Mouse (Mus musculus) C2C12 (cell line): ENCODE measurements at regions not wholly inside any gene's neighbourhood (a gene's known extent, or its start where the extent isn't known, plus 50 kb on each side); places are given as distances from the start of the nearest gene placed in this dataset.

Experiments
- CEBPB ChIP-seq: IDR thresholded peaks from one replicate; pipeline ENCODE4 v1.6.1; 2011; ENCODE audit warnings: low read depth, mild to moderate bottlenecking, control low read depth, moderate library complexity
- CTCF ChIP-seq: IDR thresholded peaks from one replicate; pipeline ENCODE4 v1.5.1; 2011; ENCODE audit not compliant: control insufficient read depth, insufficient read depth, insufficient read length
- FOSL1 ChIP-seq: IDR thresholded peaks from one replicate; pipeline ENCODE4 v1.8.0; 2011; ENCODE audit warnings: mild to moderate bottlenecking, low read length; ENCODE audit not compliant: poor library complexity, insufficient read depth, severe bottlenecking
- MAX ChIP-seq: IDR thresholded peaks from one replicate; pipeline ENCODE4 v1.6.1; 2011; ENCODE audit warnings: mild to moderate bottlenecking, control low read depth
- MYOD1 ChIP-seq: IDR thresholded peaks from one replicate; pipeline ENCODE4 v1.6.1; 2011; ENCODE audit warnings: low read depth; ENCODE audit not compliant: control insufficient read depth, insufficient read length
- MYOG ChIP-seq: IDR thresholded peaks from one replicate; pipeline ENCODE4 v1.6.1; 2011; ENCODE audit not compliant: control insufficient read depth, insufficient read length; ENCODE audit errors: extremely low read depth
- USF1 ChIP-seq: IDR thresholded peaks from one replicate; pipeline ENCODE4 v1.6.1; 2011; ENCODE audit warnings: low read depth, mild to moderate bottlenecking, control low read depth, moderate library complexity

GRCm38 (mm10) chr16:55623422-55623821 is 215.3 kb downstream of the Nfkbiz start:
- TF ChIP-seq USF1 (no peak), CTCF (no peak), MAX (no peak), FOSL1 (no peak), MYOD1 (no peak), MYOG (no peak), CEBPB (no peak)
